Mouse (Mus musculus) lung, postnatal 0 days (tissue): ENCODE results near the gene Gm20388.

Experiments used
- CTCF ChIP-seq: IDR thresholded peaks from 2 replicates; pipeline ENCODE4 v1.5.1; 2016; ENCODE audit warnings: antibody characterized with exemption, mild to moderate bottlenecking
- EP300 ChIP-seq: IDR thresholded peaks from 2 replicates; pipeline ENCODE4 v1.6.1; 2016; ENCODE audit warnings: antibody characterized with exemption, mild to moderate bottlenecking, control low read depth

- TF ChIP-seq CTCF (no peak), EP300 (no peak)
Observed at GRCm38 (mm10) chr8:122987255-122987654, 3076.6 kb downstream of the Gm20388 start.
